Mouse (Mus musculus) kidney, adult 11 months (tissue): ENCODE data around the gene Arhgap25.
"Not testable (repeated sequence)": the region's sequence is repeated elsewhere in the genome, so short reads cannot be mapped to it uniquely, and the experiment has no call there.

Source experiments
- DNase-seq: peaks from one replicate; pipeline ENCODE4 v3.0.0; 2022

Arhgap25 gene

GRCm38 (mm10) chr6:87535651-87536050 is 2.6 kb upstream of the Arhgap25 start:
- DNase-seq: no peak

- no peak for DNase-seq
Observed at GRCm38 (mm10) chr6:87534855-87535575, 2.0 kb upstream of the Arhgap25 start.

DNA sequence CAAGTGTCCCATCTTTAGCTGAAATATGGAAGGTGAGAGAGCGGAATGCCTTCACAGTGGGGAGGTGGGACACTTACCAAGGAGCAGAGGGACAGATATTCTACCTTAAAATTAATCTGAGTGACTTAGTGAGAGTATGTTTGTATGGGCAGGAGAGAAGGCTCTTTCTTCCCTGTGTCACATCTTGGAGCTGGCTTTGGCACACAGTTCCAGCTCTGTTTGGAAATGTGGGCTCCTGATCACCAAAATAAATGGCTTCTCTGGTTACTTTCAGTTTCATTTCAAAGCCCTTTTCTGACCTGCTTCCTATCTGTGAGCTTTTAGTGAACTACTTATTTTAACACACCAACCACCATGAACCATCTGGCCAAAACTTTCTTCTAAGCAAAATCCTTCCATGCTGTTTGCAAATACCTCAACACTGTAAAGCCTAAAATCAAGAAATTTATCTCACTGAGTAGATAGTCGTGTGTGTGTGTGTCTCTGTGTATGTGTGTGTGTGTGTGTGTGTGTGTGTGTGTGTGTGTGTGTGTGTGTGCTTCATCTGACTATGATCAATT is 1.5 kb downstream of the Arhgap25 start:
- no peak for DNase-seq

DNA sequence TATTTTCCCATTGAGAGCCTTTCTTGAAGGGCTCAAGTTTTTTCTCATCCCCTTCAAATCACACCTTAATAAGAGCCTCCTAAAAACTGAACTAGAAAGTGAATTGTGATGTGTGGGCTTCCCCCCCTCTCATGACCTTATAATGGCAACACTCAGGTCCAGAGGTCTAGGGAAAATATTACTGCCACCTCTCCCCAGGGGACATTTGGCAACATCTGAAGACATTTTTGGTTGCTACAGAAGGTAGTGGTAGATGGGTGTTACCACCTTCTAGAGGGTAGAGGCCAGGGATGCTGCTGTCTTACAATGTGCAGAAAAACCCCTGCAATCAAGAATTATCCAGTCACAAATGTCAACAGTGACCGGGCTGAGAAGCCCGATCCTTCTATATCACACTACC is 2.7 kb downstream of the Arhgap25 start:
- no peak for DNase-seq

GRCm38 (mm10) chr6:87527846-87528557 is 5.1 kb downstream of the Arhgap25 start:
- no peak for DNase-seq

- DNase-seq: no peak
Observed at GRCm38 (mm10) chr6:87527366-87527765, 5.7 kb downstream of the Arhgap25 start.

DNA sequence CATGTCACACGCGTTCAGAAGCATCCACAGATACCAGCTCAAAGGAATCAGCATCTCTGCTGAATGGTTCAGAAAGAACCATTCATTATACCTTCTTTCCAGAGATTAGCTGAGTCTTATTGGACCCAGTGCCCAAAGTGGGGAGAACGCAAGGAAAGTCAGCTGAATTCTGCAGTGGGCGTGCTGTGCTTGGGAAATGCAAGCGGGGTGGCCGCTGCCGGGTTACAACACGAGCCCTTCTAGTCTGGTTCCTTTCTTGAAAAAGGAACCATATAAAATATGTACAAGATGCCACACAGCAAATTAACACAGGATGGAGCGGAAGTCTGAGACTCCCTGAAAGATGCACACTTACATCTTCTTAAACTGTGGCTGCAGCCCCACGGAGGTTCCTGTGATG is 7.9 kb downstream of the Arhgap25 start:
- no peak for DNase-seq

DNA sequence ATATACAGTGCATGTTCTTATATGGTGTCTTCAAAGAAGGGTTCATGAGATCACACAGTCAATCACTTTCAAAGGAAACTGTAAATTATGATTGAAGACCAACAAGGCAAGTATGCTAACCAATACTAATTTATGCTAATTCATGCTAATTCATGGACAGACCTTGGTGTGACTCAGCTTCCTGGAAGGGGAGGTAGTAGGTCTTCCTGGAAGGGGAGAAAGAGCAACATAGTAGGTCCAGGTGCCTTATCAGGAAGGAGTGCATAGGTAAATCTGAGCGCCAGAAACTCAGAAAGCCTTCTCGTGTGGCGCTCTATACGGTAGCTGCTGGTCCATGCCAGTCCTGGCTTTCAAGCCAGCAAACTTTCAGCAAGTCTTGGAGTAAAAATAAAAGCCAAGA is 8.8 kb downstream of the Arhgap25 start:
- DNase-seq: no peak

DNA sequence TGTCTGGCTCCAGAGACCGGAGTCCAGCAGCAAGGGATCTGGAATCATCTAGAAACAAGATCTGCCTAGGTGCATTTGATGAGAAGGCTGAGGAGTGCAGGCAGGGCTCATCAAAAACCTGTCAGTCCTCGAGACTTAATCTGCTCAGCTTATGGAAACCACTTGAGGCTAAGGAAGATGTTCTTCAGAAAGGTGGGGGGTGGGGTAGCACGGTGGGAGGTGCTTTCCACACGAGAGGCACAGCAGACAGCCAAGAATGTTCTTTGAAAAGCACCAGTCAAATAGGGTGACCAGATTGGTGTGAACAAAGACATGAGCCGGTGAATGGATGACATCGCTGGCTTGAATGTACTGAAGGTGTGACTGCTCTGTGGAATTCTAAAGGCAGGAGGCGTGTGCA is 9.3 kb downstream of the Arhgap25 start:
- DNase-seq: no peak

GRCm38 (mm10) chr6:87523085-87523484 is 10.0 kb downstream of the Arhgap25 start:
- no peak for DNase-seq

GRCm38 (mm10) chr6:87522236-87522635 is 10.8 kb downstream of the Arhgap25 start:
- no peak for DNase-seq

GRCm38 (mm10) chr6:87521705-87522104 is 11.4 kb downstream of the Arhgap25 start:
- not testable (repeated sequence) for DNase-seq

- peak; percentile 33 for DNase-seq
Observed at GRCm38 (mm10) chr6:87520572-87520971, 12.5 kb downstream of the Arhgap25 start.

DNA sequence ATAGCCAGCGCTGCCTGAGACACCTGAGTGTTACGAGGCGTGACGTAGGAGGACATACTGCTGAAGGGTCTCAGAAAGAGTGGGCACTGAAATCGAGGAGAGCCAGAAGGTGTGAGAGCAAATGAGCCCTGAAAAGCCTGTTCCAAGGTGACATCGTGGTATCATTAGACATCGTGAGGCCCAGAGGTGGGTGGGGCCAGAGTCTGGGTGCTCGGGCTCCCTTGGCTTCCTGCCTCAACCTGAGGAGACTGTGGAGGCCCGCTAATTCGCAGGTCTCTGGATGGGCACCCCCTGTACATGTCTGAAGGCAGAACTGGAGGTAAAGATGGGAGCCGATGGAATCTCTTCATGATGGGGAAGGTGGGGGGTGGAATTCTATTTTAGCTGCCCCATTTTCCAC is 13.2 kb downstream of the Arhgap25 start:
- no peak for DNase-seq

DNA sequence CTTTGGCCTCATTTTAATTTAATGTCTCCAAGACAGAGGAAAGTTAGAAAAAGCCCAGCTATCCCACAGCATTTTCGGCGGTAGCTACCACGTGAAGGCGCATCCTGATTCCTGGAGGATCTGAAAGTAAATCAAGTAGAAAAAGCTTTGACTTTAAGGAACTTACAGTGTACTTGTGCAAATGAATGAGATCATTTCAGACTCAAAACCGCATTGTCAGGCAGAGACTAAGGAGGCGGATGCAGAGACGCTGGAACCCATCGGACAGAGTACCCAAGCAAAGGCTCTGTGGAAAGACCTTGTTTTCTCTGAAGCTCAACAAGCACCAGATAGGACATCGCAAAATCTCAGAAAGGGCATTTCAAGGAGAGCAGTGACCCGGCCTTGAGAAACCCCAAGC is 14.4 kb downstream of the Arhgap25 start:
- DNase-seq: no peak

GRCm38 (mm10) chr6:87517753-87518409 is 15.2 kb downstream of the Arhgap25 start:
- DNase-seq: no peak

DNA sequence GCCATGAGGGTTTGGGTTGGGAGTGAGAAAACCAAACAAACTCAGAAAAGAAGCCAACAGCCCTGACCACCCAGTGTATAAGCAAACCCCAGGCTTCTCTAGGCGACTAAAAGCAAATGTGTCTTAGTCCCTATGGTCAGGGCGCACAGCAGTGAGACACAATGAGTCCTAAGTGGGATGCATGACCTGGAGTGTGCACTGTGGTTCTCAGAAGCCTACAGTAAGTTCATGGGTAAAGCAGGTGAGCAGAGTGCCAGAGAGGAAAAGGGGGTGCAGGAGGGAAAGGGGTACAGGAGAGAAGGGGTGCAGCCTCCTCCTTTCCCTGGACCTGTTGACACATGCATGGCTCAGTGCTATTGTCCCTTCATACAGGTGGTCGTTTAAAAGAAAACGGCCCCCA is 18.7 kb downstream of the Arhgap25 start:
- DNase-seq: no peak

DNA sequence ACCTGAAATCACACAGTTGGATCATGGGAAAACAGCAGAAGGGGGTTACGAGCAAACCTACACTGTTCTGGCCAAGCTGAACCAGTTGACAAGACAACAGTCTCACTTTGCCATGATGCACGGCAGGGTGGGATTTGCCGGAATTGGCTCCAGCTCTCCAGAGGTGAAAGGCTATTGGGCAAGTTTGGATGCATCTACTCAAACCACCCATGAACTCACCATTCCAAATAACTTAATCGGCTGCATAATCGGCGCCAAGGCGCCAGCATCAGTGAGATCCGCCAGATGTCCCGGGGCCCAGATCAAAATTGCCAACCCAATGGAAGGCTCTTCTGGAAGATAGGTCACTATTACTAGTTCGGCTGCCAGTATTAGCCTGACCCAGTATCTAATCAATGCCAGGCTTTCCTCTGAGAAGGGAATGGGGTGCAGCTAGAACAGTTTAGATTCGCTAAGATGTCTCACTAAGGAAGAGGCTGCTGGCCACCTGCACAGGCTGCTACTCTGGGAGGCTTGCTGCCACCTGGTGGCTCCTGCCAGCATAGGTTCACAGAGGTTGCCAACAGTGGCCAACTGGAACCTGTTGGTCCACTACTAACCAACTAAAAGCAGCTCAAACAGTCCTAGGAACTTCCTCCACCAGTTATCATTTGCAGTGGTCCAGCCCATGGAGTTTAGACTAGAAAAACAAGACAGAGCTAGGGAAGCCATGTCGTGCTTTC is 19.9 kb downstream of the Arhgap25 start:
- peak; percentile 68 for DNase-seq

DNA sequence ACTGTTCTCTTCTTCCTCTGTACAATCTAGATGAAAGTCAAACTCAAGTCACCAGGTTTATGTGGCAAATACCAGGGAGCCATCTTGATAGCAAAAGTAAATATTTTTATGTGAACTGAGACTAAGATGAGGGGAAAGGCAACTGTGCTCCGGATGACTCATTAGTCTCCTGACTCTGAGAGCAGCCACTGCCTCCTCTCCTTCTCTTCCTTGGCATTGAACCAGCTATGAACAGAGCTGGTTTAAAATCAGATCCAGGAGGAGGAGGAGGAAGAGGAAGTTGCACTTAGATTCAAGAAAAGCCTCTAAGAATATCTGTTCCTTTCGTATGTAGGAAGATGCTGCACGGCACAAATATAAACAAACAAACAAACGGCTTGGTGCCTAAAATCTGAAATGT is 22.1 kb downstream of the Arhgap25 start:
- no peak for DNase-seq

- DNase-seq: no peak
Observed at GRCm38 (mm10) chr6:87509806-87510205, 23.3 kb downstream of the Arhgap25 start.

DNA sequence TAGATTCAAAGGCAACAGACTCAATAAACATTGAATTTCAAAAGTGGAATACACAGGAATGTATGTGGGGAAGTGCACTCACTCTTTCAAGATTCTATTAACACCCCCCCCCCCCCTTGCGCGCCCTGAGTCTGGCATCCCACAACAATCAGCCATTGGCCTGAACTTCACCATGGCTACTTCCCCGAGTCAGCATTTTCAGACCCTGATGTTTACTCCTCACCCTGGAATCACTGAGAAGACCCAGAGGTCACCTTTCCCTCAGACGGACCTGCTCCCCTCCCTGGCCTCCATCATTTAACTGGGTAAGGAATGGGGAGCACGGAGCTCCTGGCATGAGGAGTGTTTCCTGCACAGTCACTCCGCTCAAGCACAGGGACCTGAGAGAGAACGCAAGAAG is 28.2 kb downstream of the Arhgap25 start:
- no peak for DNase-seq

- no peak for DNase-seq
Observed at GRCm38 (mm10) chr6:87503976-87504375, 29.1 kb downstream of the Arhgap25 start.

DNA sequence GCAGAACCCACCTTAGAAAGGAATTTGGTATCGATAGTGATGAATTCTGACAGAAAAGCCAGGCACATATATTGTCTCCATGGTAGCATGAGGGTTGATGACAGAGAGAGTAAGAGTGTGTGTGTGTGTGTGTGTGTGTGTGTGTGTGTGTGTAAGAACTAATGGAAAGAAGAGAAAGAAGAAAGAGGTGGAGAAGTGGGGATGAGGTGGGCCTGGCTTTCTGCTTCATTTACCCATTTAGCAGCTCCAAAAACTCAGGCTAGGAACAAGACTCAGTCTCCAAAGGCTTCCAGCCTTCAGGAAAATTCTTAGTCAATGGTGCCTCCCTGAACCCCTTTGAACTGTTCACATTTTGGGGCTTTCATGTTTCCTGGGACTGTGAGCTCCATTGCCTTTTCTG is 29.5 kb downstream of the Arhgap25 start:
- DNase-seq: no peak
